Mouse (Mus musculus) MEL (cell line): Measurements from ENCODE around the gene Map7. TPM values are rescaled to one million over a fixed set of nuclear protein-coding genes. Genes with fewer than 3 reads are reported as not detected.

Experiments
- DNase-seq: peaks from one replicate; pipeline ENCODE4 v3.0.0; 2011; ENCODE audit warnings: low read depth, low spot score
- H3K27ac ChIP-seq: 2 replicates; pipeline ENCODE4 v1.5.1; 2012; ENCODE audit warnings: low read depth, mild to moderate bottlenecking, control low read depth, low read length, moderate library complexity; ENCODE audit not compliant: control insufficient read depth
- H3K27me3 ChIP-seq, 2 experiments: fragments of 150-350 bp in 1 of 2; sonication (generic) in 1 of 2; 2 replicates each; pipeline ENCODE4 v1.6.1; 2012; ENCODE audit warnings: low read length in 2 of 2, mild to moderate bottlenecking in 2 of 2, improper control_type of control experiment in 1 of 2, moderate library complexity in 1 of 2; ENCODE audit not compliant: insufficient read depth in 2 of 2, control insufficient read depth in 1 of 2
- H3K36me3 ChIP-seq, 2 experiments: 2 replicates each; pipeline ENCODE4 v1.6.1; 2012 to 2014; ENCODE audit warnings: low read length in 2 of 2, improper control_type of control experiment in 1 of 2, inconsistent platforms in 1 of 2, mild to moderate bottlenecking in 1 of 2; ENCODE audit not compliant: insufficient read depth in 2 of 2, control insufficient read depth in 1 of 2
- H3K4me1 ChIP-seq, 2 experiments: fragments of 150-350 bp in 1 of 2; sonication (generic) in 1 of 2; 2 replicates each; pipeline ENCODE4 v1.6.1; 2012; ENCODE audit warnings: low read length in 2 of 2, improper control_type of control experiment in 1 of 2, mild to moderate bottlenecking in 1 of 2; ENCODE audit not compliant: insufficient read depth in 2 of 2, control insufficient read depth in 1 of 2
- H3K4me3 ChIP-seq, 2 experiments: fragments of 150-350 bp in 1 of 2; sonication (generic) in 1 of 2; 2 replicates each; pipeline ENCODE4 v1.5.1; 2012; ENCODE audit warnings: low read depth in 2 of 2, low read length in 2 of 2, mild to moderate bottlenecking in 2 of 2, moderate library complexity in 2 of 2, control low read depth in 1 of 2, improper control_type of control experiment in 1 of 2; ENCODE audit not compliant: control insufficient read depth in 1 of 2, insufficient read depth in 1 of 2
- H3K79me2 ChIP-seq: 2 replicates; pipeline ENCODE4 v1.6.1; 2012; ENCODE audit warnings: mild to moderate bottlenecking, low read length, moderate library complexity; ENCODE audit not compliant: control insufficient read depth, poor library complexity, insufficient read depth
- H3K9ac ChIP-seq: 2 replicates; pipeline ENCODE4 v1.6.1; 2012; ENCODE audit warnings: low read depth, mild to moderate bottlenecking, control low read depth, low read length, moderate library complexity; ENCODE audit not compliant: control insufficient read depth, poor library complexity, severe bottlenecking
- H3K9me3 ChIP-seq: fragments of 150-350 bp; sonication (generic); replicated peaks from 2 replicates; pipeline ENCODE4 v1.6.1; 2012; ENCODE audit warnings: mild to moderate bottlenecking, low read length, improper control_type of control experiment, moderate library complexity; ENCODE audit not compliant: insufficient read depth
- BHLHE40 ChIP-seq: IDR thresholded peaks from 2 replicates; pipeline ENCODE4 v1.6.1; 2012; ENCODE audit warnings: low read depth, mild to moderate bottlenecking, inconsistent platforms, low read length, improper control_type of control experiment, borderline replicate concordance
- CHD2 ChIP-seq: IDR thresholded peaks from 2 replicates; pipeline ENCODE4 v1.6.1; 2011; ENCODE audit warnings: low read length, improper control_type of control experiment
- CTCF ChIP-seq, 3 experiments: IDR thresholded peaks in 2 of 3; conservative IDR thresholded peaks in 1 of 3; 2 replicates each; pipeline ENCODE4 v1.5.1; 2011 to 2012; ENCODE audit warnings: low read length in 3 of 3, low read depth in 2 of 3, mild to moderate bottlenecking in 2 of 3, improper control_type of control experiment in 1 of 3, inconsistent platforms in 1 of 3, mixed read lengths in 1 of 3, moderate library complexity in 1 of 3; ENCODE audit not compliant: control insufficient read depth in 1 of 3, insufficient read depth in 1 of 3, poor library complexity in 1 of 3, severe bottlenecking in 1 of 3
- E2F4 ChIP-seq: IDR thresholded peaks from 2 replicates; pipeline ENCODE4 v1.6.1; 2011; ENCODE audit warnings: low read depth, low read length, improper control_type of control experiment, borderline replicate concordance
- ELF1 ChIP-seq: IDR thresholded peaks from 2 replicates; pipeline ENCODE4 v1.6.1; 2014; ENCODE audit warnings: low read depth, mild to moderate bottlenecking, inconsistent platforms, low read length, improper control_type of control experiment, moderate library complexity
- EP300 ChIP-seq, 2 experiments: IDR thresholded peaks; 2 replicates each; pipeline ENCODE4 v1.6.1; 2011; ENCODE audit warnings: improper control_type of control experiment in 2 of 2, low read length in 2 of 2, low read depth in 1 of 2, mild to moderate bottlenecking in 1 of 2
- JUND ChIP-seq: IDR thresholded peaks from 2 replicates; pipeline ENCODE4 v1.6.1; 2011; ENCODE audit warnings: low read depth, mild to moderate bottlenecking, improper control_type of control experiment, low read length
- MAFK ChIP-seq: IDR thresholded peaks from 2 replicates; pipeline ENCODE4 v1.6.1; 2011; ENCODE audit warnings: low read depth, mild to moderate bottlenecking, low read length, improper control_type of control experiment, borderline replicate concordance
- MAX ChIP-seq: IDR thresholded peaks from 2 replicates; pipeline ENCODE4 v1.6.1; 2011; ENCODE audit warnings: low read length, improper control_type of control experiment
- MAZ ChIP-seq: IDR thresholded peaks from 2 replicates; pipeline ENCODE4 v1.6.1; 2012; ENCODE audit warnings: low read depth, mild to moderate bottlenecking, inconsistent platforms, low read length, improper control_type of control experiment
- MEF2A ChIP-seq: IDR thresholded peaks from 2 replicates; pipeline ENCODE4 v1.6.1; 2014; ENCODE audit warnings: low read depth, mild to moderate bottlenecking, inconsistent platforms, low read length, improper control_type of control experiment; ENCODE audit not compliant: poor library complexity, insufficient replicate concordance, severe bottlenecking; ENCODE audit errors: extremely low read depth
- MXI1 ChIP-seq: IDR thresholded peaks from 2 replicates; pipeline ENCODE4 v1.6.1; 2011; ENCODE audit warnings: mild to moderate bottlenecking, low read depth, low read length, improper control_type of control experiment
- MYB ChIP-seq: IDR thresholded peaks from 2 replicates; pipeline ENCODE4 v1.6.1; 2011; ENCODE audit warnings: mild to moderate bottlenecking, low read depth, low read length, improper control_type of control experiment
- MYC ChIP-seq: IDR thresholded peaks from 2 replicates; pipeline ENCODE4 v1.6.1; 2011; ENCODE audit warnings: low read depth, mild to moderate bottlenecking, low read length, improper control_type of control experiment, moderate library complexity
- NELFE ChIP-seq: IDR thresholded peaks from 2 replicates; pipeline ENCODE4 v1.6.1; 2011; ENCODE audit warnings: low read depth, low read length, improper control_type of control experiment
- NRF1 ChIP-seq: IDR thresholded peaks from 2 replicates; pipeline ENCODE4 v1.6.1; 2014; ENCODE audit warnings: low read depth, mild to moderate bottlenecking, inconsistent platforms, low read length, improper control_type of control experiment, moderate library complexity; ENCODE audit not compliant: poor library complexity, insufficient read depth, severe bottlenecking
- POLR2A ChIP-seq, 2 experiments: IDR thresholded peaks; 2 replicates each; pipeline ENCODE4 v1.6.1; 2011 to 2012; ENCODE audit warnings: low read length in 2 of 2, mild to moderate bottlenecking in 2 of 2, control low read depth in 1 of 2, improper control_type of control experiment in 1 of 2, low read depth in 1 of 2, moderate library complexity in 1 of 2; ENCODE audit not compliant: control insufficient read depth in 1 of 2, insufficient read depth in 1 of 2, poor library complexity in 1 of 2
- POLR2AphosphoS2 ChIP-seq: IDR thresholded peaks from 2 replicates; pipeline ENCODE4 v1.6.1; 2011; ENCODE audit warnings: low read length, improper control_type of control experiment
- RAD21 ChIP-seq: IDR thresholded peaks from 2 replicates; pipeline ENCODE4 v1.6.1; 2011; ENCODE audit warnings: mild to moderate bottlenecking, low read depth, low read length, improper control_type of control experiment
- SIN3A ChIP-seq: IDR thresholded peaks from 2 replicates; pipeline ENCODE4 v1.6.1; 2012; ENCODE audit warnings: low read length, improper control_type of control experiment, inconsistent platforms
- SMC3 ChIP-seq: IDR thresholded peaks from 2 replicates; pipeline ENCODE4 v1.6.1; 2011; ENCODE audit warnings: low read depth, low read length, improper control_type of control experiment
- TAL1 ChIP-seq: IDR thresholded peaks from 2 replicates; pipeline ENCODE4 v1.6.1; 2012; ENCODE audit warnings: mild to moderate bottlenecking, inconsistent platforms, low read length, moderate library complexity, mixed read lengths
- TBP ChIP-seq: IDR thresholded peaks from 2 replicates; pipeline ENCODE4 v1.8.0; 2011; ENCODE audit warnings: low read depth, low read length, improper control_type of control experiment
- UBTF ChIP-seq: IDR thresholded peaks from 2 replicates; pipeline ENCODE4 v1.6.1; 2012; ENCODE audit warnings: low read depth, mild to moderate bottlenecking, inconsistent platforms, low read length, improper control_type of control experiment, moderate library complexity, borderline replicate concordance; ENCODE audit not compliant: insufficient read depth
- USF1 ChIP-seq: IDR thresholded peaks from 2 replicates; pipeline ENCODE4 v1.6.1; 2014; ENCODE audit warnings: low read depth, mild to moderate bottlenecking, inconsistent platforms, low read length, improper control_type of control experiment, moderate library complexity
- ZC3H11A ChIP-seq: IDR thresholded peaks from 2 replicates; pipeline ENCODE4 v1.6.1; 2012; ENCODE audit warnings: low read depth, mild to moderate bottlenecking, inconsistent platforms, low read length, improper control_type of control experiment
- ZMIZ1 ChIP-seq: IDR thresholded peaks from 2 replicates; pipeline ENCODE4 v1.6.1; 2012; ENCODE audit warnings: low read depth, mild to moderate bottlenecking, inconsistent platforms, low read length, improper control_type of control experiment, moderate library complexity
- ZNF384 ChIP-seq: IDR thresholded peaks from 2 replicates; pipeline ENCODE4 v1.6.1; 2012; ENCODE audit warnings: low read depth, mild to moderate bottlenecking, inconsistent platforms, low read length, improper control_type of control experiment
- polyA plus RNA-seq, 2 experiments: library from polyadenylated mRNA; stranded (reverse) in 1 of 2; unstranded in 1 of 2; fragments of >175 nt in 1 of 2; fragments of >200 nt in 1 of 2; gene quantifications; 2 replicates each; pipeline versions ENCODE4 v1.2.1 to v1.2.4; 2012; ENCODE audit warnings: low replicate concordance in 2 of 2, low read depth in 1 of 2; ENCODE audit not compliant: insufficient read length in 2 of 2, insufficient read depth in 1 of 2, missing spikeins in 1 of 2
- total RNA-seq: library from RNA; depleted of rRNA; stranded (reverse); fragments of 300-350 nt; gene quantifications from 2 replicates; pipeline ENCODE4 v1.2.3, GENCODE M21; 2012

The Map7 gene
- total and polyA plus RNA-seq, 3 experiments = 3.1 to 9.5 TPM; not detected in 1

- no peak overlapping the region for H3K27ac ChIP-seq
- no peak overlapping the region for H3K4me3 ChIP-seq
- no peaks in the 10 kb centered on the region for H3K79me2 ChIP-seq
- no peaks in the 10 kb centered on the region; a peak in 1 of 4 replicates for H3K27me3 ChIP-seq
- H3K36me3 ChIP-seq = no peaks in the 10 kb centered on the region
- DNase-seq = no peak
- no peaks in the 10 kb centered on the region for H3K9me3 ChIP-seq
- TF ChIP-seq MAFK (no peak), ZMIZ1 (no peak), ELF1 (no peak), USF1 (no peak), MAX (no peak), TAL1 (no peak), CHD2 (no peak), MXI1 (no peak), NRF1 (no peak), ZC3H11A (no peak), POLR2A (IDR thresholded peaks at IDR 0.05; ENCODE audit: control insufficient read depth in 1 of 2, insufficient read depth in 1 of 2, low read depth in 1 of 2, low read length in 2 of 2, poor library complexity in 1 of 2) (no peak), MYC (no peak), JUND (no peak), POLR2AphosphoS2 (no peak)
- H3K9ac ChIP-seq = no peak overlapping the region
- no peaks in the 10 kb centered on the region for H3K4me1 ChIP-seq
Measured at GRCm38 (mm10) chr10:20124576-20124975, 23.7 kb upstream of the Map7 start.

- TF ChIP-seq MAFK = no peak
- no peak for TF ChIP-seq UBTF
- no peak for TF ChIP-seq BHLHE40
- no peak for TF ChIP-seq MEF2A
- no peak for TF ChIP-seq NRF1
- TF ChIP-seq MAZ = no peak
- TF ChIP-seq POLR2A (IDR thresholded peaks at IDR 0.05; ENCODE audit: control insufficient read depth in 1 of 2, insufficient read depth in 1 of 2, low read depth in 1 of 2, low read length in 2 of 2, poor library complexity in 1 of 2) = no peak
- no peak for TF ChIP-seq JUND
- no peak for TF ChIP-seq NELFE
- no peak for TF ChIP-seq SIN3A
- no peak for TF ChIP-seq ZMIZ1
- TF ChIP-seq RAD21 = peak; percentile 84
- no peak for TF ChIP-seq ZNF384
- TF ChIP-seq ELF1 = no peak
- peak; percentile 59 for TF ChIP-seq ZC3H11A
- no peak for TF ChIP-seq EP300 (IDR thresholded peaks at IDR 0.05; ENCODE audit: low read depth in 1 of 2, low read length in 2 of 2)
- TF ChIP-seq MYB = no peak
- no peak for TF ChIP-seq MAX
- TF ChIP-seq SMC3 = peak; percentile 79
- no peak for TF ChIP-seq E2F4
- TF ChIP-seq TBP = no peak
- TF ChIP-seq CTCF (IDR thresholded peaks at IDR 0.05 in 2 of 3, conservative IDR thresholded peaks at IDR 0.05 in 1 of 3; ENCODE audit: control insufficient read depth in 1 of 3, insufficient read depth in 1 of 3, low read depth in 2 of 3, low read length in 3 of 3, poor library complexity in 1 of 3, severe bottlenecking in 1 of 3) = peak; percentile 62 to 88 (median 79)
- Histone ChIP-seq H3K9ac (no peak overlapping the region), H3K9me3 (no peaks in the 10 kb centered on the region), H3K27me3 (no peaks in the 10 kb centered on the region; a peak in 1 of 4 replicates), H3K36me3 (no peaks in the 10 kb centered on the region), H3K4me1 (no peaks in the 10 kb centered on the region), H3K79me2 (no peaks in the 10 kb centered on the region), H3K4me3 (no peak overlapping the region), H3K27ac (no peak overlapping the region)
- peak; percentile 66 for DNase-seq
Measured at GRCm38 (mm10) chr10:20125226-20125625, 23.0 kb upstream of the Map7 start.
